Mouse (Mus musculus) liver (tissue): ENCODE results near the gene Grm3.

ENCODE experiments used
- DNase-seq: peaks from one replicate; pipeline ENCODE4 v3.0.0-alpha.2; 2020; ENCODE audit warnings: mixed read lengths

Grm3 gene

DNA sequence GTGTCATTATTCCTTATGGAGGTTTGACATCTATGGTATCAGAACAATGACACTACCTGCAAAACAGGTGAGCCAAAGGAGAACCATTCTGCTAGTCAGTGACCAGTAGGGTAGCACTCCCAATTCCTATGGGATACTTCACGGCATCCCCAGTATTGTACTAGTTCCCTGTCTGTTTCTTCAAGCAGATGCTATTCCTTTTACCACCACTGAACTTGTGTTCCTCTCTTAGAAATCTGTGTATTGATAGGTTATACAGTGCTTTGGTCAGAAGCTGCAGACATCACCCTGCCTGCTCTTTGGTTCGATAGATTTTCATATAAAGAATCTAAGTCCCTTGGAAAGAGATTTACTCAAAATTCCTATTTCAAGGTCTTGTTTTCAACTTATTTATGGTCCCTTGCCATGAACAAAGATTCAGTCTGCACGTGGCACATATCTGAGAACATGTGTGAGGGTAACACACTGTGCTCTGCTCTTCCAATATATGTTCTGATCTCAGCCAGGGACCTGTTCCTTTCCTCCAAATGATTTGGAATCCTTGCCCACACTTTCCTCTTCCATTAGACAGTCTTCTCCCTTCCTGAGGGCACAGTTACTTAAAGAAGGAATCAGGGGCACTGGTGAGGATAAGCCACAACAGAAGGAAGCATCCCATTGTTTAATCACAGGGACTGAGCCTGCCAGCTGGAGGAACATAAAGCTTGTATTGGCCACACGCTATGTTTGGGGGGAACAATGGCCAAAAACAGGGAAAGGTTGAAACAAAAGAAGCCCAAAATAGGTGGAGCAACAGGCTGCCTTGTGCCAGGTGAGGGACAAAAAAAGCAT, 102.5 kb downstream of the Grm3 start:
- no peak for DNase-seq

DNA sequence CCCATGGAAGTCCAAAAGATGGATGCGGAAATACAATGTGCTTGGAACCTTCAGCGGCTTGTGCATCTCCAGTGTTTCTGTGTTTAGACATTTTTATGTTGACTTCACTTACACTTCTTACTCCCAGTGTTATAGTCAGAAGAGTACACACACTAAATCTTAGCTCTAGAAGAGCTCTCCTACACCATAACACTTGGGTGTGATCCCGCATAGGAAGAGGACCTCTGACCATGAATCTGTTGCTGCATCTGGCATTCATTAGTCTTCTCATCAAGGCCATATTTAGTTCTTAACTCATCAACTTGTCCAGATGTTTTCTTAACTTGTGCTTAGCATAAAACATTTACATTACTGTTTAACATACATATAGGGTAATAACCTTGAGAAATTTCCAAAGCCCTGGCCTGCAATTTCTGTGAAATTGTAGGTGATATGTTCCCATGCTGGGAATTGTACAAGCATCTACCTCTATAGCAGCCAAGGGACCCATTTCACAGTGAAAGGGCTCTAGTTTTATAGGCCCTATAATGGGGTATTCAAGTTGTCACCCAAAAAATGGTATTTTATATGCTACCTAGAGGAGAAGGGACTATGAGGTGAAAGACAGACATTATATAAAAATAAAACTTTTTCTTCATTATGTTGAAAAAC, 103.4 kb downstream of the Grm3 start:
- DNase-seq = no peak

DNA sequence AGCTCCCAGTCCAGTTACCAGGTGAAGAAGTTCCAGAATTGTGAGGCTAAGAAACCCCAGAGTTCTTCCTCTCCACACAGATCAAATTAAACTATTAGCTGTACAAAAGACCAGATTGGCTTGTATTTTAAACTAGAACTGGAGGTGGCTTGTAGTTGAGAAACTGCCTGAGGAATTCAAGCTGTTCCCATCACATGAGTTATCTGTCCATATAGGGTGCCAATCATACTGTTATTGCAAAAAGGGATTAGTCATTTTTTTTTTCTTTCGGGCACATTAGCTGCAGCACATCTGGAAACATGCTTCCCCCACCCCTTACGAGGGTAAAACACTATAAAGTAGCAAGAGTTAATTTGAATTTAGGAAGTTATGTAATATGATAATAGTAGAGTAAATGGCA, 145.9 kb downstream of the Grm3 start:
- no peak for DNase-seq

DNA sequence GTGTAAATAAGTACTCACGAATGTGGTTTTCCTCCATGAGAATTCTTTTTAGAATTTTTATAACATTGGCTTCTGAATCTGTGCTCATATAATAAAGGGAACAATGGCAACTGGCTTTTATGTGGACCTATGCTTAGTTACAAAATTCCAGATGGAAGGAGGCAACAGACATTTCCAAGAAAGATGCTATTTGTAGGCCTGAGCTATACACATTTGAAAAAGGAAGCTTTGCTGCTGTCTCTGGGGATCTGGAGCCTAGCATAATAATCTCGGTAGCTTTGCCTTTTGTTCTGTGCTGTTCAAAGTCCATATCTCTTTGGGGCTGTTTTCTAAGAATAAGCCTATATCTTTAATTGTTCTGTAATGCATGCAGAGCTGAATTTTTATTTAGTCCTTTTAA, 146.4 kb downstream of the Grm3 start:
- DNase-seq = no peak

DNA sequence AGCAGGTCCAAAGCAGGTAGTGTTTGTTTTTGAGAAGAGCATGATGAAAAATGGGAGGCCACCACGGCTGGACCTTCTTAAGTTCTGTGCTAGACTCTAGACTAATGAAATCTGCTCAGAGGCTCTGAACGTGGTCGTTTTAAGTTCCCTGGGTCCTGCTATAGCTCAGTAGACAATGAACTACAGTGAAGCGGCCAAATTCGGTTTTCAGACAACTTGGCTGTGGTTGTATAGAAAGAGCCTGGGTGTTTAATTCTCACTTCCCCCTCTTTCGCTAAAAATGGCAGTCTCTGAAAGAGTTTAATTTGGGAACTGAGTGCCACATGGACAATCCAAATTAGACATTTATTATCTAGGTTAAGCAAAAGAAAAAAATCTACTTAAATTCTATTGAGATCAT, 154.0 kb downstream of the Grm3 start:
- no peak for DNase-seq

DNA sequence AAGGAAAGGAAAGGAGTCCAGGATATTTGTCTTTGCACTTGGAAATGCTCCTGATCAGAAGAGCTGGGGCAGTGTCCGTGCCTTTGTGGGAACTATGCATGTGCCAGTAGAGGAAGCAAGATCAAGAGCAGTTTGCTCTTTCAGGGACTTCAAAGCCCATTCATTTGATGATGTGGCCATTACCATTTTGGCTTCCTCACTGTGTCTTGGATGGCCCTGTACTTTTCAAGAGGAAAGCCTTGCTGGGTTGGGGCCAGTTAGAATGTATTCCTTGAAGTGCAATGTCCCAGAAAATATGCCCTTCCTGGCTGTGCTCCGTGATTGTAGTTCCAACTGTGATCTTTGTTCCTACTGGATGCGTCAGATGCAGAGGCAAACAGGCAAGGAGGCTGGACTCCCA, 167.3 kb downstream of the Grm3 start:
- no peak for DNase-seq

DNA sequence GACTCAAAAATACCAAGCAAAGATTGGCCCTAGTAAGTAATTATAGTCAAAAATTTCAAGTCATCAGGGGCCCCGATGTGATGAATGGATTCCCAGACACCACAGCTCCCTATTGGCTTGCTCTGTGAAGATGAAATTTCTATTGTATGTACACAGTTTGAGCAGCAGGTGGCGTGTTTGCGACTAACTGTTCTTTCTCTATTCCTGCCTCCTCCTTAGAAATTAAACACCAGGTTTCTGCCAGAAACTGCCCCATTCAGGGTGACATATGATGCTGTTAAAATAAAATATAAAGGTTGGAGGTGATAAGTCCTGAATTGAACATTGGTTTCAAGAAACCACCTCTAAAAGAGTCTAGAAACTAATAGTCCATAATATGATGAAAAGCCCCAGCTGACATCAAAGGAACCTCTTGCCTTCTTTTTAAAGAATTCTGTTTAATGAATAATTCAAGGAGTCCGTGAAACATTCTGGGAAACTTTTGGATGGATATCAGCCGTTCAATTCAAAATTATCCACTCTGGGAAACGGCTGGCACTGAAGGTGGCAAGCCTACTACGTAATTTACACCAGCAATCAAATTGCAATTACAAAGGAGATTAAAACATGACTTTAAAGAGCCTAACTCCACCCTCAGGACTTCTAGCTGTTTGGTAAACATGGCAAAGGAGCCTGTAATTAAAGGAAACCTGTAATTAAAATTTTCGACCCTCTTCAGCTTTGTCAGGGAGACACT, 184.0 kb downstream of the Grm3 start:
- no peak for DNase-seq

DNA sequence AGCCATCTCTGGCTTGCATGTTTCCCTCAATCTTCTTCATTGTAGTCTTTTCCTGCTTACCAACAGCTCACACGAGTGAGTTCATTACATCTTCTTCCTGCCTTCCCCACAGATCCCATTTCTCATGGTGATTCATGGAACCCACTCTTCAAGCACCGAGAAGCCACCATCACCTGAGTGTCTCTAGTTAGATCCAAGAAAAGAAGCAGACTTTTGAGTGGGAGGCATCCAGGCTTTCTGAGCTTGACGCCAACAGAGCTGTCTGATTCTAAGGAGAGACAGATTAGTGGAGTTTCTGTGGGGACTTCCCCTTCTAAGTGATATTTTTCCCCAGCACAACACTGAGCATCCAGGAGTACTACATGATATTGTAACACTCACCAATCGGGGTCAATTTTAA, 199.5 kb downstream of the Grm3 start:
- DNase-seq = no peak

DNA sequence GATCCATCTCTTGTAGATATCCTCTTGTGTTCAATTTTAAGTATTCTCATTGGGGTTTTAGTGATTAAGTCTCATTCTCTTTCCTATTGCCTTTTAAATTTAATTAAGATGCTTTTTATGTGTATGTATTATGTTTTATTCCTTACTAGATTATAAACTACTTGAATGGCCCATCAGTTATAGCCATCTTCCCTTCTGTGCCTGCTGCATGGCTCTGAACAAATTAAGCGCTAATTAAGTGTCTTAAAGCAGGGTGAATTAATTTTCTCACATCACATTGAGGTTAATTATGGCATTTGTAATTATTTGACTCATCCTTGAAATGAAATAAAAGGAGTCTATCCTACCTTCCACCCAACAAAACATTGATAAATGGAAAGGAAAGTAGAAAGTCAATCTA, 213.9 kb downstream of the Grm3 start:
- no peak for DNase-seq

DNA sequence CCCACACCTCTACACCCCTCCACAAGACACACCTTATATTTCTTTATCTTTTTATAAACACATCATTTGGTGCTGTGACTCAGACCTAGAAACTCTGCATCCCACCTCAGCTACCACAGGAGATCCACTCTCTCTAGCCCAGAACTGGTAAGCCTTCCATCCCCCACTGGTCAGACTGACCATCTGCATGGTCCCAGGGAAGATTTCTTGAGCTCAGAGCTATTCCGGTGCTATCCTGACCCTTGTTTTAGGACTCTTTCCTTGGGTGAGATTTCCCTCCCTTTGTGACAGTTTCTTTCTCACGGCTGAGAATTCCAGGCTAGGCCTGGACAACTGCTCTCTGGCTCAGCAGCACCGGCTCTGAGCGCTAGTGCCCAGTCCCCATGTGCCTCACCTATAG, 227.7 kb downstream of the Grm3 start:
- DNase-seq = no peak

DNA sequence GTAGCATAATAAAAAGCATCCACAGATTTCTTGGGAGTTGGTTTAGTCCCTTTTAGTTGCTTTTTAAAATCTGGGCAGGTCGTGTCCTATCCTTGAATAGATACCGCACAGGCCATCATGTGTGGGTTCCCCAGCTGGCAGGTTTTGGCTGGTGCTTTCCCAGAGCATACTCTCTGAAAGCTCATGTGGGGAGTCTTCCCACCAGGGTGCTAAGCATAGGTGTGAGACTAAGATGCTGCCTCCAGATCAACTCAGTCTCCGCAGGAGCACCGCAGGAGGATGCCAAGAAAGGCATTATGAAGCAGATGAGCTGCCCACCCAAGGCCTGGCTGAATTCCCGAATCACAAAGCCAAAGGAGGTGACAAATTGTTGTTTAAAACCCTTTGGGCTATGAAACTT, 229.5 kb downstream of the Grm3 start:
- DNase-seq = no peak

DNA sequence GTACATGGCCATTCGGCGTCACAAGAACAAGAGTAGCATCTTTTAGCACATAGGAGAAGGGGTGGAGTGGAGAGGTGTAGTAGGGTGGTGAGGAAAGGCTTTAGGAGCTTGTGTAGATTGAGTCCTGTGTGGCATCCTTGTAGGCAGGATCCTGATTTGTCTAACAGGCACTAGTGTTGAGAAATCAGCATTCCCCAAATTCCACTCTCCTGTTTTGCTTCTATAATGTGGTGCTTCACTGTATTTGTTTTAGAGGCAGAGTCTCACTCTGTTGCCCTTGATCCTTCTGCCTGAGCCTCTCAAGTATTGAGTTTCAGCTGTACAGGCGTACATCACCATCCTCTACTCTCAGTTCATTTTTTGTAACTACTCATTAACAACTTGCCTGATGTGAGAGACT, 247.4 kb downstream of the Grm3 start:
- DNase-seq = no peak

DNA sequence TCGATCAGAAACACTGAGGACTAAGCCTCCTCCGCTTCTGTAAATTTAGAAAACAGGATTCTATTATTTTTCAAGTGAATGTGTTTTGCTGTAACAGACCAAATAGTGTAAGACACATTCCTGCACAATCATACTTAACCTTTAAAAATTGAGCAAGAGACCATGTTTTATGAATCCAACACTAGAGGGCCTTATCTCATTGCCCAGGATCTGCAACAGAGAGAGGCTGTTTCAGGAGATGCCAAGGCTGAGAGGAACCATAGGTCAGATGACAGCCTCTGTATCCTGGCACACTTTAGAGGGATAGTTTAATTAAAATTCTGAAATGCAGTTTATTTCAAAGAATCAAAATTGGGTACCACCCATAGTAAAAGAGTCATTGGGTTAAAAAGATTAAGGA, 271.7 kb downstream of the Grm3 start:
- DNase-seq = no peak

DNA sequence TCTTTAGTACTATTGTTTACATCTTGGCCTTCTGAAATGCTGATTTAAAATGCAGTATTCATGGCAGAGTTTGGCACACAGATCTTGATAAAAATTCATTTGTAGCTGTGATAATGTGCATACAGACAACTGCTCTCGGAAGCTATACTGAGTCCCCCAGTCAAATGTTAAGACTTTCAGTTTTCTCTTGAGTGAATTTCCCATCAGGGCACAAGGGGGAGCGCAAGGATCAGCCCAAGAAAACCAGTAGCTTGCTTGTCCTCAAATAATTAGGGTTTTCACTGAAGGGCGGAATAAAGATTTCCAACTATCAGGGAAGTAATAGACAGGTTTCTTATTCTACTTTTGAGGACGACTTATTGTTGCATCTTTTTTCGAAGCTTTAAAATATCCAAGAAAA, 275.4 kb downstream of the Grm3 start:
- no peak for DNase-seq

DNA sequence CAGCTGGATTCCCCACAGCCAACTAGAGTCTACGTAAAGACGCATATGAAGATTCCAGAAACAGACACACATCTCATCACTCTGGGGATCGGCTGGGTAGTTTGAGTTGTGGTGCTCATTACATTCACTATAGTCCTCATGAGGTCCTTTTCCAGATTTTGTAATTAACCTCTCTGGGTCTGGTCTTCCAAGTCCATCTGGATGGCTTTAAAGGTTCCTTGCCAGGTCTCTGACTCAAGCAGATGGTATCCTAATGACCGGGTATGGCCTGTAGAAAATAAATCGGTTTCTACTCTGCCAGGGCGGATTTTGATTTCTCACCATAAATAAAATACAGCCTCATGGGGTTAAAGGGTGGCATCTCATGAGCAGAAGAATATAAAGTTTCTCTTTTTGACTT, 276.0 kb downstream of the Grm3 start:
- DNase-seq = no peak

DNA sequence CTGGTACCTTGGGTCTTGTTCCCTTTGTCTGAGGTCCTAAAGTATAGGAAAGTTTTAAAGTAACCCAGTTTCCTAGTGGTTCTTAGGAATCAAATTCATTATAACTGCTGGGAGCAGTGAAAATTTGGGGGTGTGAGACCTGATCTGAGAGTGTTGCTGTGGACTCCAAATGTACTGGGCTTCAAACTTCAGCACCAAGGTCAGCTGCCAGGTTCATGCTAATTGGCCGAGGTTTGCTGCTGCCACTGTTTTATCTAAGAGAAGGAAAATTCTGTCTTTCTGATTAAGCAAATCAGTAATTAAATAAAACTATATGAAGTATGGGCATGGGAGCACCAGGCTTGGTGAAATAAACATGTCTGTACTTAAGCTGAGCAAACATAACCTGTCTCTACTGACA, 278.8 kb downstream of the Grm3 start:
- peak; percentile 16 for DNase-seq
